Mouse (Mus musculus): Measurements from ENCODE around the gene Tmem190. TPM values are rescaled to one million over a fixed set of nuclear protein-coding genes. Genes with fewer than 3 reads are reported as not detected.
"Not testable (repeated sequence)": the region's sequence is repeated elsewhere in the genome, so short reads cannot be mapped to it uniquely, and the experiment has no call there.

Gene Tmem190
- polyA plus RNA-seq, 1 experiment from 2014 or later: not detected

- peak; percentile 83 for DNase-seq (ENCODE audit: low spot score, missing footprints)
- no peaks in the 10 kb centered on the region for H3K27me3 ChIP-seq (ENCODE audit: control insufficient read depth, insufficient read depth, low read length)
- H3K27ac ChIP-seq (ENCODE audit: low read depth, low read length): no peak overlapping the region
- H3K4me3 ChIP-seq (ENCODE audit: low read depth, low read length): no peak overlapping the region
- H3K36me3 ChIP-seq (ENCODE audit: control insufficient read depth, insufficient read depth, low read length): peaks cover 13% of the 10 kb centered on the region
- 75% methylated on average over 7 of the region's 7 CpGs for WGBS
- no peak for ATAC-seq (ENCODE audit: low FRiP score)
- H3K4me1 ChIP-seq (ENCODE audit: control insufficient read depth, insufficient read depth, low read length): peaks cover 6% of the 10 kb centered on the region
- no peak overlapping the region for H3K4me2 ChIP-seq
- no peaks in the 10 kb centered on the region for H3K9me3 ChIP-seq (ENCODE audit: control insufficient read depth, low read length)
- H3K9ac ChIP-seq (ENCODE audit: low read length): no peak overlapping the region
Observed at GRCm38 (mm10) chr7:4795767-4796433, 13.2 kb downstream of the Tmem190 start.

GRCm38 (mm10) chr7:4802247-4802646 is 19.5 kb downstream of the Tmem190 start:
- DNase-seq (ENCODE audit: low spot score, missing footprints): no peak
- H3K4me3 ChIP-seq (ENCODE audit: low read depth, low read length): no peak overlapping the region
- H3K4me2 ChIP-seq: no peak overlapping the region
- H3K27ac ChIP-seq (ENCODE audit: low read depth, low read length): no peak overlapping the region
- H3K9me3 ChIP-seq (ENCODE audit: control insufficient read depth, low read length): no peaks in the 10 kb centered on the region
- no peak for ATAC-seq (ENCODE audit: low FRiP score)
- H3K27me3 ChIP-seq (ENCODE audit: control insufficient read depth, insufficient read depth, low read length): no peaks in the 10 kb centered on the region
- no peak overlapping the region for H3K9ac ChIP-seq (ENCODE audit: low read length)
- H3K4me1 ChIP-seq (ENCODE audit: control insufficient read depth, insufficient read depth, low read length): no peaks in the 10 kb centered on the region
- peaks cover 8% of the 10 kb centered on the region for H3K36me3 ChIP-seq (ENCODE audit: control insufficient read depth, insufficient read depth, low read length)

- ATAC-seq (ENCODE audit: low FRiP score): peak; percentile 28; the same call in 1 of the 2 replicates
- Histone ChIP-seq H3K9me3 (ENCODE audit: control insufficient read depth, low read length) (no peaks in the 10 kb centered on the region), H3K36me3 (ENCODE audit: control insufficient read depth, insufficient read depth, low read length) (peaks cover 26% of the 10 kb centered on the region), H3K4me2 (no peak overlapping the region), H3K9ac (ENCODE audit: low read length) (no peak overlapping the region), H3K4me3 (ENCODE audit: low read depth, low read length) (no peak overlapping the region), H3K27me3 (ENCODE audit: control insufficient read depth, insufficient read depth, low read length) (no peaks in the 10 kb centered on the region), H3K4me1 (ENCODE audit: control insufficient read depth, insufficient read depth, low read length) (peaks cover 16% of the 10 kb centered on the region), H3K27ac (ENCODE audit: low read depth, low read length) (no peak overlapping the region)
- WGBS: 95% methylated on average over 7 of the region's 7 CpGs
- DNase-seq (ENCODE audit: low spot score, missing footprints): no peak
Observed at GRCm38 (mm10) chr7:4806716-4807115, 24.0 kb downstream of the Tmem190 start.

GRCm38 (mm10) chr7:4811131-4811530 is 28.4 kb downstream of the Tmem190 start:
- Histone ChIP-seq H3K36me3 (ENCODE audit: control insufficient read depth, insufficient read depth, low read length) (peaks cover 26% of the 10 kb centered on the region), H3K4me1 (ENCODE audit: control insufficient read depth, insufficient read depth, low read length) (peaks cover 22% of the 10 kb centered on the region), H3K4me2 (peak overlapping the region; percentile 64), H3K9ac (ENCODE audit: low read length) (peak overlapping the region; percentile 99), H3K4me3 (ENCODE audit: low read depth, low read length) (peak overlapping the region; percentile 99)
- not testable (repeated sequence) for H3K9me3 ChIP-seq (ENCODE audit: control insufficient read depth, low read length); DNase-seq (ENCODE audit: low spot score, missing footprints); H3K27me3 ChIP-seq (ENCODE audit: control insufficient read depth, insufficient read depth, low read length); ATAC-seq (ENCODE audit: low FRiP score); H3K27ac ChIP-seq (ENCODE audit: low read depth, low read length)
- WGBS: 40% methylated on average over 10 of the region's 10 CpGs

- H3K27me3 ChIP-seq (ENCODE audit: control insufficient read depth, insufficient read depth, low read length): no peaks in the 10 kb centered on the region
- ATAC-seq (ENCODE audit: low FRiP score) (no peak; the same call in 1 of the 2 replicates), DNase-seq (ENCODE audit: low spot score, missing footprints) (peak; percentile 92)
- H3K27ac ChIP-seq (ENCODE audit: low read depth, low read length): peak overlapping the region; percentile 79; the same call in 1 of the 2 replicates
- H3K4me1 ChIP-seq (ENCODE audit: control insufficient read depth, insufficient read depth, low read length): peaks cover 22% of the 10 kb centered on the region
- peak overlapping the region; percentile 99 for H3K9ac ChIP-seq (ENCODE audit: low read length)
- H3K36me3 ChIP-seq (ENCODE audit: control insufficient read depth, insufficient read depth, low read length): peaks cover 22% of the 10 kb centered on the region
- H3K9me3 ChIP-seq (ENCODE audit: control insufficient read depth, low read length): no peaks in the 10 kb centered on the region
- H3K4me3 ChIP-seq (ENCODE audit: low read depth, low read length): peak overlapping the region; percentile 99
- under 1% methylated on average over 22 of the region's 36 CpGs for WGBS
- peak overlapping the region; percentile 64 for H3K4me2 ChIP-seq
Observed at GRCm38 (mm10) chr7:4811842-4812302, 29.1 kb downstream of the Tmem190 start.

- DNase-seq (ENCODE audit: low spot score, missing footprints): peak; percentile 100
- Histone ChIP-seq H3K4me3 (ENCODE audit: low read depth, low read length) (peak within 1 kb of the TSS; percentile 99), H3K4me2 (peak within 1 kb of the TSS; percentile 64), H3K27ac (ENCODE audit: low read depth, low read length) (peak within 1 kb of the TSS; percentile 79), H3K9ac (ENCODE audit: low read length) (peak within 1 kb of the TSS; percentile 99), H3K27me3 (ENCODE audit: control insufficient read depth, insufficient read depth, low read length) (no peaks in the 10 kb centered on the region), H3K4me1 (ENCODE audit: control insufficient read depth, insufficient read depth, low read length) (peaks cover 22% of the 10 kb centered on the region), H3K36me3 (ENCODE audit: control insufficient read depth, insufficient read depth, low read length) (peaks cover 16% of the 10 kb centered on the region; the same call in 1 of the 2 replicates), H3K9me3 (ENCODE audit: control insufficient read depth, low read length) (no peaks in the 10 kb centered on the region)
- ATAC-seq (ENCODE audit: low FRiP score): peak; percentile 99
- whole genome bisulfite sequencing: 1% methylated on average over 62 of the region's 62 CpGs
Observed at GRCm38 (mm10) chr7:4812303-4813104, 29.8 kb downstream of the Tmem190 start, which contains the start of gene Ube2s. Gene Ube2s, minus strand, starts transcription at chr7:4812590.

- 25% methylated on average over 8 of the region's 8 CpGs for WGBS
- Histone ChIP-seq H3K4me1 (ENCODE audit: control insufficient read depth, insufficient read depth, low read length) (peaks cover 22% of the 10 kb centered on the region), H3K27me3 (ENCODE audit: control insufficient read depth, insufficient read depth, low read length) (no peaks in the 10 kb centered on the region), H3K27ac (ENCODE audit: low read depth, low read length) (peak overlapping the region; percentile 42; the same call in 1 of the 2 replicates), H3K36me3 (ENCODE audit: control insufficient read depth, insufficient read depth, low read length) (peaks cover 13% of the 10 kb centered on the region; the same call in 1 of the 2 replicates), H3K9me3 (ENCODE audit: control insufficient read depth, low read length) (no peaks in the 10 kb centered on the region), H3K4me2 (peak overlapping the region; percentile 64), H3K9ac (ENCODE audit: low read length) (peak overlapping the region; percentile 64), H3K4me3 (ENCODE audit: low read depth, low read length) (peak overlapping the region; percentile 99)
- no peak for ATAC-seq (ENCODE audit: low FRiP score)
- no peak for DNase-seq (ENCODE audit: low spot score, missing footprints)
Observed at GRCm38 (mm10) chr7:4813105-4813791, 30.5 kb downstream of the Tmem190 start.

- H3K4me3 ChIP-seq (ENCODE audit: low read depth, low read length): no peak overlapping the region
- H3K4me1 ChIP-seq (ENCODE audit: control insufficient read depth, insufficient read depth, low read length): peaks cover 6% of the 10 kb centered on the region
- no peaks in the 10 kb centered on the region for H3K36me3 ChIP-seq (ENCODE audit: control insufficient read depth, insufficient read depth, low read length)
- H3K27ac ChIP-seq (ENCODE audit: low read depth, low read length): no peak overlapping the region
- H3K4me2 ChIP-seq: no peak overlapping the region
- H3K27me3 ChIP-seq (ENCODE audit: control insufficient read depth, insufficient read depth, low read length): no peaks in the 10 kb centered on the region
- ATAC-seq (ENCODE audit: low FRiP score) (no peak), DNase-seq (ENCODE audit: low spot score, missing footprints) (no peak)
- H3K9me3 ChIP-seq (ENCODE audit: control insufficient read depth, low read length): no peaks in the 10 kb centered on the region
- H3K9ac ChIP-seq (ENCODE audit: low read length): no peak overlapping the region
Observed at GRCm38 (mm10) chr7:4816559-4816958, 33.8 kb downstream of the Tmem190 start.

All from midbrain, embryonic 11.5 days (tissue).